Mouse (Mus musculus): ENCODE measurements around the gene Zfp653. TPM values are rescaled to one million over a fixed set of nuclear protein-coding genes. Genes with fewer than 3 reads are reported as not detected.

Gene Zfp653
- total RNA-seq, 2 experiments from 2014 or later = 9.7 to 11.8 TPM

DNA sequence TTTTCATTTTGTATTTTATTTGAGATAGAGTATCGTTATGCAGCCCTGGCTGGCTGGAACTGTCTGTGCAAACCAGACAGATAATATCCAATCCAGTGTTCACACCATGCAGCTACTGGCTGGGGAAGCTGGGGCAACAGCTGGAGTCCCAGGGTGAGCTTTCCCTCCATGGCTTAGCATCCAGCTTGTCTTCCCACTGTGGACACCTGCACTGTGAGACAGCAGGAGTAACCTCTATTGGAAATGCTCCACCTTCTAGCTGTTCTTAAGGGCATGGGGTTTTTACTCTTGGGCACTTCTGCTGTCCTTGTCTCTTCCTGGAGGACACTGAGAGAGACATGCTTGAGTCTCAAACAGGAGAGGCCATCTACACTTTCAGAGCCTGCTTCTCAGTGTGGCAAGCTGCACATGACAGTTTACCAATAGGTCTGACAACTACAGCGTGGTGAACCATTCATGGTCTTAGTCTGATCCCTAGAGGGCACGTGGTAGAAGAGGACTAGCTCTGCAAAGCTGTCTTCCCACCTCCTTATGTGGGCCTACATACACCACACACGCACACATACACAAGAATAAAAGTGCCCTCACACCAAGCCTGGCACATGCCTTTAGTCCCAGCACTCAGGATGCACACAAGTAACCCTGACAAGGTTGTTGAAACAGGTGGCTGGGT, 1.2 kb downstream of the Zfp653 start:
- DNase-seq = no peak

DNA sequence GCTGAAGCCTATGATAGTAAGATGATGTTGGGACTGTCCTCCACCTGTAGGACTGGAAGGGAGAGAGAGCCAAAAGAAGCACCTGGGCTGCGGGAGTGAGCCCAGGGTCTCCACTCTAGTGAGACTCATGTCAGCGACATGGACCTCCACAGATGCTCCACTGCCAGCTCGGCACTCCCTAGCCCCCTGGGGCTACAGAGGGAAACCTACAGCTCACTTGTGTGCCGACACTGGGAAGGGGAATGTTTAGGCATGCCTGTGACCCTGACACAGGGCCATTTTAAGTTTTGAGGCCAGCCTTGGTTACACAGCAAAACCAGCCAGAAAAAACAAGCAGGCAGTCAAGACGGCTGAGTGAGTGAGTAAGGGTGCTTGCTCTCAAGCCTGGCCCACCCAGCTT, 4.0 kb downstream of the Zfp653 start:
- DNase-seq = no peak

DNA sequence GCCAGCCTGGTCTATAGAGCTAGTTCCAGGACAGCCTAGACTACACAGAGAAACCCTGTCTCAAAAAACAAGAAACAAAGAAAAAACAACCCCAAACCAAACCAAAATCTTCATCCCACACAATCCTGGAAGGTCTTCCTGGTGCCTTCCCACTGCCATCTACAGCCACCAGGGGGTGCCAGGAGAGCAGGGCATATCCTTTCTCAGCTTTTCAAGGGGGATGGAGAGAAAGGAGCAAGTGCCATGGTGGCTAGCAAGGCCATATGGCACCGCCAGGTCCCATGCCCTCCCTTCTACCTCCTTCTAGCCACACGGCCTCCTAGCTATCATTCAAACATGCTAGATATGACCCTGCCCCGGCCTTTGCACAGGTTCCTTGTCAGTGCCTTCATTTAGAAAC, 4.7 kb downstream of the Zfp653 start:
- DNase-seq = peak; percentile 83

DNA sequence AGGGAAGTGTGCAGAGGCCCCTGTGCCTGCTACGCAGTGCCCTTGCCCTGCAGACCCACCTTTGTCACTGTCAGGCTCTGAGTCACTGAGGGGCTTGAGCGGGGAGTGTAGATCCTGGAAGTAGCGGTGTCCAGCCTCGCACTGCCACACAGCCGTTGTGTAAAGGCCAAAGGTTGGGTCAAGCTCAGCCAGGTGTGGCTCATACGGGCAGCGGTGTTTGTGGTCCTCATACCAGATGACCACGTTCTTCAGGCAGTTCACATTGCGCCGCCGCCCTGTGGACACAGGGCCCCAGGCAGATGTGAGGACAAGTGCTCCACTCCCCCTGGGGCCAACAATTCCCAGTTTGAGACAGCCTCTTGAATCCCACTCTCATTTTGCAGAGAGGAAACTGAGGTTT, 5.5 kb downstream of the Zfp653 start:
- DNase-seq = no peak

DNA sequence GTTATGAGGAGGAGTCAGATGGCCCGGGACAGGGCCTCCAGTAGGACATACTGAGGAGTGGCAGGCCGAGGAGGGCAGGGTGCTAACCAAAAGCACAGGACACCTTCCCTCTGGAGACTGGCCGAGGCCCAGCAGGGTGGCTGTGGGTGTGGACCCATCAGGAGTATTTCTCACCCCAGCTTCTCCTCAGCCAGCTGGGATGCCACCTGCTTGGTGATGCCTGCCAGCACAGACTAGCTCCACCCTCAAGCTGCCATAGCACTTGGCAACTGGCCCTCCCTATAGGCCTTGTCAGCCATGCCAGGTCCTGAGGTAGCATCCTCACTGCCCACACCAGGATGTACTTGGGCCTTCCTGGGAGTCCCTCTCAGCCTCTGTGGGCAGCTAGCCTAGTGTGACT, 6.8 kb downstream of the Zfp653 start:
- no peak for DNase-seq

DNA sequence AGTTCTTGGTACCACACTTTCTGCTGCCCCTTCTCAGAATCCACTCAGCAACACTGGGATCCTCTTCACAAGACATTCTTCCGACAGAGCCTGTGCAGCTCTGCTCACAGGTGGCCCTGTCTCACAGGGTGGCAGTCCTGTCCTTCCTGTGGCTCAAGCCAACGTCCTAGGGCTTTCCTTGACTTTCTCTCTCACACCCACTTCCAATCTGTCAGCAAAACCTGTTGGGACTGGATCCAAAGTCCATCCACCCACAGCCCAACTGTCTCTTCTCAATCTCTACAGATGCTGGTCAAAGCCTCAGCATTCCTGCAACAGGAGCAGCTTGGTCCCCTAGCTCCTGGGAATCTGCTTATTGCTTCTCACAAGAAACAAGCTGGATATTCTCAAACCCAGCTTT, 9.8 kb downstream of the Zfp653 start:
- no peak for DNase-seq

DNA sequence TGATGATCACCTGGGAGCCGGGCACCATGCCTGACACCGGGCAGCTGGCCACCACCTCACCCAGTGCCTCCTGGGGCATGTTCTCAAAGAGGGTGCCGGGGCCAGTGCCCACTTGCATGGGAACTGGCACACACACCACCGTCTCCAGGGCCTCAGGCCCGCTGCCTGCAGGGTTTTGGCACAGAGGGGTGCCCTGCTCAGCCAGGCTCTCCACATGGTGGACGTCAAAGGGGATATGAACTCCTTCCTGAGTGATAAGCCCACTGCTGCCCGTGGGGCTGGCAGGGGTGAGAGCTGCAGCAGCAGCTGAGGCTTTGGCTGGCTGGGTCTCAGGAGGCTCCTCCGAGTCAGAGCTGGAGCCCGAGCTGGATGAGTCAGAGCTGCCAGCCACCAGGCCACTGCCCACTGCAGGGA, 13.2 kb downstream of the Zfp653 start:
- DNase-seq = peak; percentile 63

DNA sequence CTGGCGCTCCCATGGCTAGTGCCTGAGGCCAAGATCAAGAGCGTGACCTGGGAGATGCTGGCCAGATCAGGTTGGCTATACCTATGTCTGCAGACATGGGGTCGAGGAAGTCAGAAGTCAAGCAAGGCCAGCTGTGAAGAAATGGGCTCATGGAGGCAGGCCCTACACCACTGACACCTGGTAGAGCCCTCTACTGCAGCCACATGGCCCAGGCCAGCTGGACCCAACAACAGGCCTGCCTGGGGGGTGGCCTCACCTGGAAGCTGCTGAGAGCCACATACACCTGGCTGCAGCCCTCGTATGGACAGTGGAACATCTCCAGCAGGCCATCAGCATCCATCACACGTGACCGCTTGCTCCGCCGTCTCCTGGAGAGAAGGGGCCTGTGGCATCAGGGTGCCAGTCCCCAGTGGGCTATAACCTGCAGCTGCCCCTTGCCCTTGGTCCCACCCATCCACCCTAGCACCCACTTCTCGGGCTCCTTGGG, 14.1 kb downstream of the Zfp653 start:
- no peak for DNase-seq

DNA sequence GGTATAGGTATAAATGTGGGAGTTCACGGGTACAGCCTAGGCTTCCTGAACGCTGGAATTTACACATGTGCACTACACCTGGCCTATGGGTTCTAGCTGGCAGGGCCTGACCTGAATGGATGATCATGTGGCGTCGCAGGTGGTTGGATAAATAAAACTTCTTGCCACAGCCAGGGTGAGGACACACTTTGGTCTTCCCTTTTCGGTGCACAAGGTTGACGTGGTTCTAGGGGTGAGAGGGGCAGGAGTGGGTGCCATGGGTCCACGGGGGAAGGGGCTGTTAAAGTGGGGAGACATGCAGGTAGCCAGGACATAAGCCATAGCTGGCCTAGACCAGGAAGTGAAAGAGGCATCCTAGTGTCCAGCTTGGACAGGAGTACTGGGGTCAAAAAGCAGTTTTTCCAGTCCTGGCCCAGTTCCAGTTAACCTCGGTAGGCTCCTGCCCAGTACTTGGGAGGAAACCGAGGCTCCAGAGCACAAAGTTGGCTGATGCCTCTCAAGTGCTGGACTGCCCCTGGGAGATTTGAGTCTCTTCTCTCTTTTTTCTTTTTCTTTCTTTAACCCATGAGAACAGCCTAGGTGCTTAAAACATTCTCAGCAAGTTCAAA, 14.8 kb downstream of the Zfp653 start:
- no peak for DNase-seq

DNA sequence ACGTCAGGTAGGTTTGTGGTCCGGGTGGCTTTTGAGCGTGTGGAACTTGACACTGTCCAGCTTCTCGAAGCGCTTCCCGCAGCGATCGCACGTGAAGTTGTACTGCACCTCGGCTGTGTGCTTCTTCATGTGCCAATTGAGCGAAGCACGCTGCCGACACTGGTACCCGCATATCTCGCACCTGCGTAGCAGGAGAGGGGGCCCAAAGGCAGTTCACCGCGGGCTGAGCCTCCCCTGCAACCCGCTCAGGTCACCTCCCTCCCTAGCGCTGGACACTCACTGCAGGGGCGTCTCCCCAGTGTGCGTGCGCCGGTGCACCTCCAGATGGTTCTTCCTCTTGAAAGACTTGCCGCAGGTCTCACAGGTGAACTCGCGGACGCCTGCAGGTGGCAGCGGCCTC, 15.5 kb downstream of the Zfp653 start:
- DNase-seq = no peak

DNA sequence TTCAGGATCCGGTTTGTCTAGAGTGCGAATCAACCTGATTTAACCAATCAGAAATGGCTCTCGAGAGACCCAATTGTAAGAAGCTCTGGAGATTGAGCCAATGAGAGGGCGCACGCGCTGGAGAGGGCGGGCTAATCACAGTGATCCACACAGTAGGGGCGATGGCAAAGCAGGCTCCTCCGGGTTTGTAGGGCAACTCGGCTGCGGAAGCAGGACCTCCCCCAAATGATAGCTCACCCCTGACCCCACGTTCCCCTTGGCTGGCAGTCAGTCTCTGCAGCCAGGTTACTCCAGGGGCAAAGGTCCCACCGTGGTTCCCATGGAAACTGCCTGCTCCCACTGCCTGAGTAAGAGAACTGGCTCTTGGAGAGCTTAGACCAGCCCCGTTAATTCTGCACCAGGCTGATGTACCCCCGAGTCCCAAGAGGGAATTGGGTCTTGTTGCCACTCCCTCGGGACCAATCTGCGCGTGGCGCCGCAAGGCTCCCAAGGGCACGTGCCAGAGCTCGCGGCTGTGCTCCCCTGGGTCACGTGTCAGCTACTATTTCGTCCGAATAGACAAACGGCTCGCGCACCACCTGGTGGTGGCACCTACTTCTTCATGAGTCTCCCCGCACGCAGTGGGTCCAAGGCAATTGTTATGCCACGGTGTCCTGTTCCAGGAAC, 16.6 kb downstream of the Zfp653 start:
- peak; percentile 84 for DNase-seq

DNA sequence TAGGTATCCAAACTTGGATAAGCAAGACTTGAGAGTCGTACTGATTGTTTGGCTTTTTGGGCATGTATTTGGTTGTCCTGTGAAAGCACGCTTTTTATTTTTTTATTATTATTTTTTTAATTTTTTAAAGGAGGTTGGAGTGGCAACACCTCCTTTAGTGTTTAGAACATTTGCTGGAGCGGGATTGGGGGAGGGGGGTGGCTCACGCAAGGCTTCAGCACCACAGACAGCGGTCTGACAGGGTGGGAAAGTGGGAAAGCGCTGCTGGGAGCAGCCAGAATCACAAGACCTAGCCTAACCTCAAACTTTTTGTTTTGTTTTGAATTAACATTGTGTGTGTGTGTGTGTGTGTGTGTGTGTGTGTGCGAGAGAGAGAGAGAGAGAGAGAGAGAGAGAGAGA, 17.5 kb downstream of the Zfp653 start:
- peak; percentile 23 for DNase-seq

DNA sequence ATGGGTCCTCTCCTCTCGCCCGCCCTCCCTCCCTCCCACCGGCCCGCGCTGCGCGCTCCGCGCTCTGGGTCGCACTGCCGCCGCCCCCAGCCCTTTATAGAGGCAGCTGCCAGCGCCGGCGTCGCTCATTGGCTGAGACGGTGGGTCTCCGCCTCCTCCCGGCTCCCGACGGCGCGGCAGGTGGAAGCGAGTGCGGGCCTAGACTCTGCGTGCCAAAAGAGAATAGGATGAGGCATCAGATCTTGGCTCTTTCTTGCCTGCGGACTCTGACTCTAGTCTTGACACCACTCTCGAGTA, 19.3 kb downstream of the Zfp653 start, which contains the start of gene Elavl3:
Gene Elavl3 (minus strand): TSS at position 66 of the 297 bp plus-strand sequence.
- peak; percentile 17 for DNase-seq

DNA sequence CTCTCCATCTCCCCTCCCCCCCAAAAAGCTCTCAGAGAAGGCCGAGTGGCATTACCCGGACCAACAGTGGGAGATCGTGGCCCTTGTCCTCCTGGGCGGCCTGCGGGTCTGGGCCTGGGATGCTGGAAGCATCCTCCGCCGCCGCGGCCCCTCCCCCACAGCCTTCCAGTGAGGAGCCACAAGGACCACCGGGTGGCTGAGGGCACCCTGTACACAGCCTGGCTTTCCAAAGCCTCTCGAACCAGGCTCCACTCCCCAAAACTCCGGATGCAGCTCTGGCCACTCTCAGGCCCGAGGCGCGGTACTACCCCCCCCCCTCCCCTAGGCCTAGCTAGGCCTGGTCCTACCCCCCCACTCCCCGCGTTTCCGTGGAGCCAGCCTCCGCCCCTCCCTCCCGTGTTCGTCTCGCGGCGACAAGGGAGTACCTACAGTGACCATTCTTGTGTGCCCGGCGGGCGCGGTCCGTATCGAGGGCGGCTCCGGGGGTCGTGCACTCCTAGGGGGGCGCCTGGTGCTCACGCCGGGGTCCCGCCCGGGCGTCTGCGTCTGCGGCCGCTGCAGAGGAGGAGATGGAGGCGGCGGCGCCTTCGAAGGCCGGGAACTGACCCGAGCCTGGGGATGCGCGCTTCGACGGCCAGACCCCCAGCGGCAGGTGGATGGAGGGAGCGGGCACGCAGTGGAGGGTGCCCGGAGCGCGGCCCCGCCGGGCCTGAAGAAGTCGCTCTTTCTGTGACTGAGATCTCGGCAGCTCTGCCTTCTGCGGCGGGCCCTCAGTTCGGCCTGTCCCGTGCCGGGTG, 19.8 kb downstream of the Zfp653 start:
- DNase-seq = peak; percentile 19

DNA sequence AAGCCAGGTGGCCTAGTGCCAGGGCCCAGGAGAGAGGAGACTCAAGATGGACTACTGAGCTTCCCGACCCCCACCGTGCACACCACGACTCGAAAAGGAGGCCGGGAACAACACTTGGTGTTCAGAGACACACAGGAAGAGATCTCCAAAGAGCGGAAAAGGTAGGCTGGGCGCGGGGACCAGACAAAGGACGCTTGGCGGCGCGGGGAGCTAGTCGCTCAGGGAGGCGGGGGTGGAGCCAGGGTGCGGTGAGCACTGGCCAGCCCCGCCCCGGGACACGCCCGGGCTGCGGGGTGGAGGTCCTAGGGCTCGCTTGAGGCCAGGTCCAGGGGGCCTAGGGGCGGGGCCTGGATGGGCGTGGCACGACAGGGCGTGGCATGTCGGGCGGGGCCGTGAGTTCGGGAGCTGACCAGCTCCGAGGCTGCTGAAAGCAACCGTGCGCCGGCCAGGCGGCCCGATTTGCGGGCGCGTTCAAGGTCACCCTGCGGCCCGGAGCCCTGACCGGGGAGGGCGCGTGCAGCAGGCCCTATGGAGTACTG, 20.8 kb downstream of the Zfp653 start:
- DNase-seq = peak; percentile 77

DNA sequence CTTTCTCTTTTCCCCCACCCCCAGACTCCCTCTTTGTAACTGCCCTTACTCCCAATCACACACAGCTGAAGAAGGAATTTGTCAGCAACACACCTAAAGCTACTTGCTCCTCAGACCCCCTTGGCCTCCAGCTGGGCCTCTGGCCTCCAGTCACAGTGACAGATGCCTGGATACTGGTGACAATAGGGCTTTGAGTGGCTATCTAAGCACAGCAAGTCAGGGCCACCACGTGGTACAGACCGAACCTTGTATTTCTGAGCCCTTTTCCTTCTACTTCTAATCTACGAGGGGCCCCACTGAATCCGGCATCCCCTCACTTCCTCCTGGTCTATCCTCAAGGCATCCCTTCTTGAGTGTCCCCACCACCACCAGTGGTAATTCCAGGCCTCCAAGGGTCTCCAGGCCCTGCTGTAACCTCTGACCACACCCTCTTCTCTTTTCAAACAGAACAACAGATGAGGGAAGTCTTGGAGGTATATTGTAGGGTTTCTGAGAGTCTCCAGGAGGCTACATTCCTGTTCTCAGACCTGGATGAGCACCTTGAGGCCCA, 21.4 kb downstream of the Zfp653 start:
- no peak for DNase-seq

DNA sequence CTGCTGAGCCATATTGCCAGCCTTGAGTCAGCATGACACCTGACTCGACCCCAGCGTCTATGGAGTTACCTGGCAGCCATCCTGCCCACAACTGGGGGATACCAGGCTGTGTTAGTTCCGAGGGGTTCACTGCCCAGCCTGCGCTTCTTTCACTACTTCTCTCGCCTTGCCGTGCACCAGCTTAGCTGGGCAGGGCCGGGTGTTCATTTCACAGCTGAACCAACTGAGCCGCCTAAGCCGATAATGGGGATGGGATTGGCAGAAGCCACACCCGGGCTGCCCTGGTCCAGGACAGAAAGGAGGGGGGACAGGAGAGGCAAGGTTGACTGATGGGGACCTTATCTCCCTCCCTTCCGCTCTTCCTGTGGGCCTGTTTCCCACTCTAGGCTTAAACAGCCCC, 21.9 kb downstream of the Zfp653 start:
- no peak for DNase-seq

DNA sequence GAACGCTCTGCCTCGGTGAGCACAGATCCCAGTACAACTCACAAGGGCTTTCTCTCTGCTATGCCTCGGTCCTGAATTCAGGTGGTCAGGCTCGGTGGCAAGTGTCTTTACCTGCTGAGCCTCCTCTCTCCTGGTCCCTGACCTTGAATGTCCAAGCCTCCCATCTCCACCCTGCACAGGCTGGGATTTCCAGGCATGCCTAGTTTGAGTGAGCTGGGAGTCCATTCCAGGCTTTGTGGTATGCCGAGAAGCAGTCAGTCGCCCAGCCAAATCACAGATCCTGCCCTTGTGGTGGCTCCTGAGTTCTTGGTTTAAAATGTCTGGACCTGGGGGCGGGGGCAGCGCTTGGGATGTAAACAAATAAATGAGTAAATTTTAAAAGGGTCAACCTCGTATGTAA, 23.8 kb downstream of the Zfp653 start:
- DNase-seq = no peak

DNA sequence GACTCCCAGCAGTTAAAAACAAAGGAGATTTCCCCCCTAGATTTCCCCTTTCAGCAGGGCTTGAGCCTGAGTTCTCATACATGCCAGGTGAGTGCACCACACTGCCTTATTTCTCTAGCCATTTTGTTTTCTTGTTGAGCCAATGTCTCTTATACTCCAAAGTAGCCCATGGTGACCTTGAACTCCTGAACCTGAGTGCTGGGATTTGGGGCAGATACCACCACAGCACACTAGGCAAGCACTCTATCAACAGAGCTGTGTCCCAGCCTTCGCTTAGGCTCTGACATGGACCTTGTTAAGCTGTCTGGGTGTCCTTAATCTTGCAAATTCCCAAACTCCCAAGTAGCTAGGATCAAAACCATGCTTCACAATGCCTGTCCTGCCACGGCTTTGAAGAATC, 29.3 kb downstream of the Zfp653 start:
- no peak for DNase-seq

DNA sequence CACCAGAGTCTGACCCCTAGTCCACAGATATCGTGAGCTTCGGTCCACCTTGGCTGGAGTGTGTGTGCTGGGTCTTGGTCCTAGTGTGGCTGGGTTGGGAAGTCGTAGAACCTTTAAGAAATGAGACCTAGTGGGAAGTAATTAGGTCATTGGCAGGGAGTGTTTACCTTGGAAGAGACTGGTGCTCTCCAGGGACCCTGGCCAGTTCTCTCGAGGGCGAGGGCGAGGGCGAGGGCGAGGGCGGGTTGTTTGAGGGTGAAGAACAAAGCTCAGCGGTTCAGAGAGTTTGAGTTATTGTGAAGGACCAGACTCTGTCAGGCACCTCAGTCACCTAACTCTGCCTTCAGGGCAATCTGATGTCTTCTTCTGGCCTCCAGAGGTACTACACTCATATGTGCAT, 33.4 kb downstream of the Zfp653 start:
- DNase-seq = peak; percentile 61

DNA sequence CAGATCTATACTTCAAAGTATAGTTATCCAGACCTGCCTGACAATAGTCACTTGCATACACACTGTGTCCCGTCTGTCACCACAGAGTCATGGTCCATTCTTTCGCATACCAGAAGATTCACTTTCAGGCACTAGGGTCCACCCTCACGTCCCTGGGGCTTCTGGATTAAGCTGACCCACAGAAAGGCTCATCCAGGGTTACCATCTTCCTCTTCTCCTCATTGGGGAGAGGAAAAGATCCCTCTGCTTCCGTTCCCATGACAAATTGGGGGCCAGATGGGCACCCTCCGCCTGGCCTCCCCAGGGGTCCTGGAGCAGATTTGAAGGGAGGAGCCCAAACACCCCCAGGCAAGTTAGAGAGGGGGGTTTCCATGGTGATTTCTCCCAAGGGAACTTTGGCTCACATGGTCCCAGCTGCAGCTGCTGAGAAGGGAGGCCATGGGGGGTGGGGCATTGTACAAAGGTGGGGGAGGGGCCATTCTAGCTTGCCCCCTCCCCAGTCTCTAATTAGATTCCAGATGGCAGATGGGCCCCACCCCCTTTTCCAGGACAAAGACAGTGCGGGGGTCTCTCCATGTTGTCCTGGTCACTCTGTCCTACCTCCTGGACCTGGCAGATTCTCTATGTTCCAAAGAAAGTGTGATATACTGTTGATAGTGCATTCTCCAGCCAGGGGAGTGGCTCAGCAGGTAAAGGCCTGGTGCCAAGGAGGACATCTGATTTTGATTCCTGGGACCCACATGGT, 35.7 kb downstream of the Zfp653 start:
- no peak for DNase-seq

DNA sequence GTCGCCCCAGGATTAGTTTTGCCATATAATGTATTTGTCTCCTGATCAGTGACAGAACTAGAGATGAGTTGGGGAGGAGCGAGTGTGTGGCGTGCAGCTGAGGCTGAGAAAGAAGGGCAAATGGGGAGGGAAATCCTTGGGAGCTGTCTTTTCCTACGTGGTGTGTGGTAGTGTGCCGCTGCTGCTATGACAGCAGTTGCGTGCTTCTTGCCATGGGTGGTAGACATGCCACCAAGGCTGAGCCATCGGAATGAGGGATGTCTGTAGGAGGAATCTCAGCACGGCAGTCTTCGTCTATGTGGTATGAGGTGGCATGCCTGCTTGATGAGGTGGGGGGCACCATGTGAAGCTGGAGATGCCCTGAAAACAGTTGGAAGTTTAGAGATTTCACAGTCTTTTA, 40.8 kb downstream of the Zfp653 start:
- DNase-seq = no peak

Data from adrenal gland, postnatal 10 days (tissue).